Mouse (Mus musculus) hindbrain, embryonic 16.5 days (tissue): ENCODE data around the gene Serpina10. TPM values are rescaled to one million over a fixed set of nuclear protein-coding genes. Genes with fewer than 3 reads are reported as not detected.

Source experiments
- ATAC-seq: fragments of 200-750 bp; cut with Nextera tagmentation; 2 replicates; pipeline ENCODE4 v1.8.0; 2017; ENCODE audit warnings: moderate TSS enrichment, moderate library complexity
- H3K27ac ChIP-seq: fragments of 300-500 bp; sonication (generic); 2 replicates; pipeline ENCODE4 v1.5.1; 2014; ENCODE audit warnings: low read depth, mild to moderate bottlenecking, control low read depth, low read length, moderate library complexity
- H3K27me3 ChIP-seq: fragments of 300-500 bp; sonication (generic); replicated peaks from 2 replicates; pipeline ENCODE4 v1.6.1; 2014; ENCODE audit warnings: low read length; ENCODE audit not compliant: control insufficient read depth, insufficient read depth
- H3K36me3 ChIP-seq: fragments of 300-500 bp; sonication (generic); 2 replicates; pipeline ENCODE4 v1.6.1; 2014; ENCODE audit warnings: mild to moderate bottlenecking, low read length, moderate library complexity, mixed read lengths; ENCODE audit not compliant: control insufficient read depth, insufficient read depth
- H3K4me1 ChIP-seq: fragments of 300-500 bp; sonication (generic); 2 replicates; pipeline ENCODE4 v1.6.1; 2014; ENCODE audit warnings: low read depth, low read length; ENCODE audit not compliant: control insufficient read depth, insufficient read depth
- H3K4me2 ChIP-seq: fragments of 300-500 bp; sonication (generic); 2 replicates; pipeline ENCODE4 v1.6.1; 2014; ENCODE audit warnings: mild to moderate bottlenecking, low read length, control low read depth, moderate library complexity
- H3K4me3 ChIP-seq: fragments of 300-500 bp; sonication (generic); 2 replicates; pipeline ENCODE4 v1.5.1; 2014; ENCODE audit warnings: mild to moderate bottlenecking, low read length, control low read depth, moderate library complexity
- H3K9ac ChIP-seq: fragments of 300-500 bp; sonication (generic); 2 replicates; pipeline ENCODE4 v1.6.1; 2014; ENCODE audit warnings: low read depth, mild to moderate bottlenecking, control low read depth, low read length, moderate library complexity
- H3K9me3 ChIP-seq: fragments of 300-500 bp; sonication (generic); 2 replicates; pipeline ENCODE4 v1.6.1; 2014; ENCODE audit warnings: mild to moderate bottlenecking, low read length, moderate library complexity; ENCODE audit not compliant: control insufficient read depth
- WGBS: fragments of 180-500 bp; shearing (Covaris S2); extraction: QIAGEN DNeasy Blood & Tissue Kit; methylation state at CpG from one replicate; pipeline ENCODE4 v1.1.7; 2014; 5-methylcytosine and 5-hydroxymethylcytosine counted together
- polyA plus RNA-seq: library from polyadenylated mRNA; unstranded; fragments of >200 nt; fragmentation: Nextera tagmentation; extraction: Ambion mirVana; gene quantifications from 2 replicates; pipeline ENCODE4 v1.2.1, GENCODE M21; 2015

Gene Serpina10
- polyA plus RNA-seq, 1 experiment from 2014 or later, result 0.04 TPM

DNA sequence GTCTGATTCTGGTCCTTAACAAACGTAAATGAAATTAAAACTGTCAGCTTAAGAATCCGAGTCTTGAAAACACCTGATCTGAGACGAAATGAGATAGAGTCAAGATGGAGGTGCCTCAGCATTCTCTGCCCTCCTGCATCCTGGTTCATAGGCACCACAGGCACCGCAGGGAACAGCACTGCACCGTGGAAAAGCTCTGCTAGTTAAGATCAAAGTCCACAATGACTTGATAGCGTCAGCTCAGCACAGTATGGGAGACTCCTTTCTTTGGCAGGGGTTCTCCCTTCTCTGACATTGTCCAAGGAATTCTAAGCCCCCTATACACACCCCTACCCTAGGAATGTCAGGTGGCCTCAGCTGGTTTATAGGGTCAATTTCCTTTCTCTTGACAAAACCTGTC lies 61.6 kb downstream of the Serpina10 start:
- no peaks in the 10 kb centered on the region for H3K4me1 ChIP-seq

DNA sequence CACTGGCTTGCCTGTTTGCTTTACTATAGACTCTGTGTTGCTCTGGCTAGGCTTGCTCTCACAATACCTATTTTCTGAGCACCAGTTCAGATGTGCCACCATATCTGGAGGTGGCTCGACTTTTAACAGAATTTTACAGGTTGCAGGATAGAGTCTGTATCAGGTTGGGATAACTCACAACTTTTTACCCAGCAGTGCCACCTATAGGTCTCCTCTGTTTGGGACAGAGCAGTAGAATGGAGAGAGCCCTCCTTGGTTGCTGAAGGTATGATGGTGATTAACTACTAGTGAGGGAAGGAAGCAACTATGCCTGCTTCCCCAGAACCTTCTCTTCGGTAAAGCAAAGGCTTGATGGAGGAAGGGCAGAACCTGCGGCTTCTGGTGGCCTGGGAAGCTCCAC lies 64.1 kb downstream of the Serpina10 start:
- Histone ChIP-seq H3K9me3 (no peaks in the 10 kb centered on the region), H3K4me1 (no peaks in the 10 kb centered on the region), H3K36me3 (no peaks in the 10 kb centered on the region), H3K4me2 (no peak overlapping the region), H3K27ac (no peak overlapping the region), H3K9ac (no peak overlapping the region), H3K4me3 (no peak overlapping the region), H3K27me3 (no peaks in the 10 kb centered on the region)
- WGBS, result 75% methylated on average over 3 of the region's 3 CpGs
- 0 out of 2 replicates have a peak, but pooled peaks have one; percentile 61 for ATAC-seq

More for the DNA sequence above, 61.6 kb downstream of the Serpina10 start:
- WGBS, result 68% methylated on average over 6 of the region's 6 CpGs
- Histone ChIP-seq H3K27ac (no peak overlapping the region), H3K9me3 (no peaks in the 10 kb centered on the region), H3K4me3 (no peak overlapping the region), H3K36me3 (no peaks in the 10 kb centered on the region), H3K9ac (no peak overlapping the region), H3K27me3 (no peaks in the 10 kb centered on the region), H3K4me2 (no peak overlapping the region)
- no peak for ATAC-seq

DNA sequence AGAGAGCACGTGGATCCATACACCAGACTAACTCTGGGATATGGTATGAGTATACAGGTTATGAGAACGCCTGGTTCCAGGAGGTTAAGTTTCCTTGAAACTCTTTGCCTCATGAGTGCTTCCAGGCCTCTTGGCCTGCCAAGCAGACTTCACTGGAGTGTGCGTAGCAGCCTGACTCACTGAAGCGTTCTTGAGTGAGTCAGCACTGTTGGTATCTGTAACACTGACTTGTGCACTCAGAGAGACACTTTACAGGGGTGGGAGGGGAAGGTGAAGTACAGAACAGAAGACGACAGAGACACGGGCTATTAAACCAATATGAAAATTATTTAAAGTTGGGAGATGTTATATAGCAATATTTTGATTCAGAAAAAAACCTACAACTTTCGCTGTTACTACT lies 66.1 kb downstream of the Serpina10 start:
- H3K27me3 ChIP-seq, result no peaks in the 10 kb centered on the region
- no peaks in the 10 kb centered on the region for H3K36me3 ChIP-seq
- H3K4me3 ChIP-seq, result no peak overlapping the region
- no peak overlapping the region for H3K27ac ChIP-seq
- no peak for ATAC-seq
- no peak overlapping the region for H3K9ac ChIP-seq
- 85% methylated on average over 7 of the region's 7 CpGs for WGBS
- H3K9me3 ChIP-seq, result no peaks in the 10 kb centered on the region
- no peak overlapping the region for H3K4me2 ChIP-seq
- H3K4me1 ChIP-seq, result no peaks in the 10 kb centered on the region

Other genes with a start within 250 kb of the Serpina10 start
- 23.4 and 23.7 TPM in 2 replicates for gene Otub2, start 242.8 kb downstream of the Serpina10 start, polyA plus RNA-seq
- 0.93 and 1.4 TPM in 2 replicates for gene 9330161L09Rik, start 223.6 kb downstream of the Serpina10 start, polyA plus RNA-seq
- gene Ddx24, start 205.6 kb downstream of the Serpina10 start, polyA plus RNA-seq, result 147 and 159 TPM in 2 replicates
- gene Ifi27, start 197.2 kb downstream of the Serpina10 start, polyA plus RNA-seq, result 16.6 TPM in 2 replicates
- 2.2 and 2.6 TPM in 2 replicates for gene Ifi27l2a, start 187.8 kb downstream of the Serpina10 start, polyA plus RNA-seq
- gene Ifi27l2b, start 174.2 kb downstream of the Serpina10 start, polyA plus RNA-seq, result not detected in 2 replicates
- gene Ppp4r4, start 99.2 kb downstream of the Serpina10 start, polyA plus RNA-seq, result 3.4 and 4.1 TPM in 2 replicates
- gene Serpina6, start 25.8 kb upstream of the Serpina10 start, polyA plus RNA-seq, result not detected in 2 replicates
- 0.10 TPM in 1 of 2 replicates, not detected in the other for gene Serpina16, start 44.7 kb upstream of the Serpina10 start, polyA plus RNA-seq
- not detected in 2 replicates for gene Serpina1f, start 64.1 kb upstream of the Serpina10 start, polyA plus RNA-seq
- gene Serpina1d, start 142.1 kb upstream of the Serpina10 start, polyA plus RNA-seq, result not detected in 2 replicates
- not detected in 2 replicates for gene Serpina1b, start 198.9 kb upstream of the Serpina10 start, polyA plus RNA-seq
- gene Serpina1a, start 232.1 kb upstream of the Serpina10 start, polyA plus RNA-seq, result not detected in 2 replicates